ENCODE assay signal across 9 mouse cellular contexts in genomic region chr13:43231965-43232860, GRCm38 (mm10).
DNase-seq lines count a peak whose midpoint lies in the region; ATAC-seq lines count a peak whose summit lies in the region.
"Had no signal": no experiment of that assay in that cellular context is flagged by ENCODE, and none has a peak within 500 bp of the region (broad histone marks: within the 10 kb centered on the region; RNA-seq: fewer than 3 reads in every experiment).

No protein-coding gene starts in this region.

- peaks cover 15% of the 10 kb centered on the region; the same call in 1 of the 2 replicates for H3K4me1 ChIP-seq in kidney, embryonic 14.5 days (ENCODE audit: control insufficient read depth, insufficient read depth, low read length)
- peaks cover 93% of the 10 kb centered on the region for H3K4me1 ChIP-seq in heart, embryonic 15.5 days (replicated peaks)
- peaks cover 42% of the 10 kb centered on the region for H3K4me1 ChIP-seq in midbrain, embryonic 16.5 days (ENCODE audit: control insufficient read depth, insufficient read depth, low read length)

- WGBS in kidney, embryonic 14.5 days, result 19% methylated on average over 13 of the region's 13 CpGs
- WGBS in heart, embryonic 15.5 days, result 17% methylated on average over 13 of the region's 13 CpGs
- 51% methylated on average over 13 of the region's 13 CpGs for WGBS in midbrain, embryonic 16.5 days

- no peak overlapping the region; the same call in 1 of the 2 replicates for H3K27ac ChIP-seq in kidney, embryonic 14.5 days (ENCODE audit: low read depth, low read length)
- H3K27ac ChIP-seq in heart, embryonic 15.5 days, result peak overlapping the region; percentile 89
- 0 out of 2 replicates have a peak overlapping the region, but pooled peaks have one; percentile 31 for H3K27ac ChIP-seq in midbrain, embryonic 16.5 days (ENCODE audit: low read length)

- DNase-seq in kidney, adult 11 months, result peak; percentile 90
- DNase-seq in cerebellum, postnatal 25 days, result peak; percentile 62 to 63
- peak; percentile 38 to 64 for DNase-seq in kidney, postnatal 4 days
- no peak for DNase-seq in spleen, postnatal 36 days (ENCODE audit: low spot score in 2 of 2)

- no peak for ATAC-seq in kidney, embryonic 14.5 days (ENCODE audit: low FRiP score, low TSS enrichment)
- ATAC-seq in heart, embryonic 15.5 days (replicated peaks; ENCODE audit: insufficient number of reproducible peaks, insufficient read depth, low FRiP score, low read depth), result peak; percentile 82
- ATAC-seq in midbrain, embryonic 16.5 days, result no peak
- ATAC-seq in megakaryocyte progenitor cell, adult 5-6 weeks (replicated peaks; ENCODE audit: poor library complexity), result no peak

- no peak overlapping the region for H3K4me2 ChIP-seq in kidney, embryonic 14.5 days (replicated peaks; ENCODE audit: low read depth, low read length)
- H3K4me2 ChIP-seq in heart, embryonic 15.5 days, result no peak overlapping the region
- H3K4me2 ChIP-seq in midbrain, embryonic 16.5 days (ENCODE audit: low read length), result no peak overlapping the region

- H3K9me3 ChIP-seq in kidney, embryonic 14.5 days (ENCODE audit: control insufficient read depth, low read length), result no peaks in the 10 kb centered on the region
- no peaks in the 10 kb centered on the region for H3K9me3 ChIP-seq in heart, embryonic 15.5 days (replicated peaks)
- H3K9me3 ChIP-seq in midbrain, embryonic 16.5 days (replicated peaks; ENCODE audit: control insufficient read depth, low read length, poor library complexity, severe bottlenecking), result no peaks in the 10 kb centered on the region

- no peaks in the 10 kb centered on the region for H3K36me3 ChIP-seq in kidney, embryonic 14.5 days (ENCODE audit: control insufficient read depth, insufficient read depth, low read length)
- H3K36me3 ChIP-seq in heart, embryonic 15.5 days, result no peaks in the 10 kb centered on the region
- no peaks in the 10 kb centered on the region for H3K36me3 ChIP-seq in midbrain, embryonic 16.5 days (ENCODE audit: control insufficient read depth, insufficient read depth, low read length)

- no peak overlapping the region for H3K4me3 ChIP-seq in kidney, embryonic 14.5 days (ENCODE audit: low read length)
- no peak overlapping the region for H3K4me3 ChIP-seq in heart, embryonic 15.5 days
- no peak overlapping the region for H3K4me3 ChIP-seq in midbrain, embryonic 16.5 days (ENCODE audit: low read depth, low read length)

- no peak overlapping the region for H3K9ac ChIP-seq in kidney, embryonic 14.5 days (ENCODE audit: low read depth, low read length)
- H3K9ac ChIP-seq in heart, embryonic 15.5 days, result 0 out of 2 replicates have a peak overlapping the region, but pooled peaks have one; percentile 28
- H3K9ac ChIP-seq in midbrain, embryonic 16.5 days (ENCODE audit: low read depth, low read length), result no peak overlapping the region

- no peaks in the 10 kb centered on the region for H3K27me3 ChIP-seq in kidney, embryonic 14.5 days (ENCODE audit: control insufficient read depth, insufficient read depth, low read length)
- H3K27me3 ChIP-seq in heart, embryonic 15.5 days, result no peaks in the 10 kb centered on the region
- no peaks in the 10 kb centered on the region for H3K27me3 ChIP-seq in midbrain, embryonic 16.5 days (ENCODE audit: control insufficient read depth, insufficient read depth, low read depth, low read length)
- H3K27me3 ChIP-seq: CH12.LX had no signal

Comparison
In these comparisons a context has a peak if more than half of its experiments do, and no peak if none do; other contexts are left out.
1. DNase-seq: peak in kidney, adult 11 months (single experiment), cerebellum, postnatal 25 days (2 of 2) and kidney, postnatal 4 days (2 of 2); none in spleen, postnatal 36 days (0 of 2).